Mouse (Mus musculus) lung, postnatal 10 days (tissue): ENCODE measurements around the gene Clcf1.
"Not testable (repeated sequence)": the region's sequence is repeated elsewhere in the genome, so short reads cannot be mapped to it uniquely, and the experiment has no call there.

Experiments
- DNase-seq: peaks from one replicate; pipeline ENCODE4 v3.0.0; 2021

Gene Clcf1

DNA sequence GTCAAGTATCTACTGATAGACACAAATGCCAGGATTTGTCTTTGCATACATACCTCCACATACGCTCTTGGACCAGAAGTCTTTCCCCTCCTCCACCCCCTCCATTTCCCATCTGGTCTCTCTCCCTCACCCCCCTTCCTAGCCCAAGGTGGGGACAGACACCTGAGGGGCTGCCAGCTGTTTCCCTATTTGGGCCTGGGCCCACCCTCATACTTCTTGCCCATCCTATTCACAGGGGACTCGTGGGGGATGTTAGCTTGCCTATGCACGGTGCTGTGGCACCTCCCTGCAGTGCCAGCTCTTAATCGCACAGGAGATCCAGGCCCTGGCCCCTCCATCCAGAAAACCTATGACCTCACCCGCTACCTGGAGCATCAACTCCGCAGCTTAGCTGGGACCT is 5.9 kb downstream of the Clcf1 start:
- DNase-seq: no peak

DNA sequence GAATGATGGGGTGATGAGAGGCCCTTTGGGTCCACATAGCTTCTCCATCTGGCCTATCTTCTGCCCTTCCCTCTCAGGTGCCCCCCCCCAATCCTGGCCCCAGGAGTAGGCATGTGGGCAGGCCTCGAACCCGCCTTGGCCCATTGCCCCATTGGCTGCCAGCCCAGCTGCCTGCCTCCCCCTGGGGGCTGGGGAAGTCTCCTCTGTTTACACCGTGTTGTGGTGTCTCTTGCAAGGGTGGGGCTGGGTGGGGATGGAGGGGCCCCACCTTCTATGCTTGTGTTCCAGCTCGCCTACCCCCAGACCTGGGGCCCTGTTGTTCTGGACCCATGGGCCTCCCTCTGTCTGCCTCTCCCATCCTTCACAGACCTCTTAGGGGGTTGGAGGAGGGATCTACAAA is 6.4 kb downstream of the Clcf1 start:
- DNase-seq: peak; percentile 59

DNA sequence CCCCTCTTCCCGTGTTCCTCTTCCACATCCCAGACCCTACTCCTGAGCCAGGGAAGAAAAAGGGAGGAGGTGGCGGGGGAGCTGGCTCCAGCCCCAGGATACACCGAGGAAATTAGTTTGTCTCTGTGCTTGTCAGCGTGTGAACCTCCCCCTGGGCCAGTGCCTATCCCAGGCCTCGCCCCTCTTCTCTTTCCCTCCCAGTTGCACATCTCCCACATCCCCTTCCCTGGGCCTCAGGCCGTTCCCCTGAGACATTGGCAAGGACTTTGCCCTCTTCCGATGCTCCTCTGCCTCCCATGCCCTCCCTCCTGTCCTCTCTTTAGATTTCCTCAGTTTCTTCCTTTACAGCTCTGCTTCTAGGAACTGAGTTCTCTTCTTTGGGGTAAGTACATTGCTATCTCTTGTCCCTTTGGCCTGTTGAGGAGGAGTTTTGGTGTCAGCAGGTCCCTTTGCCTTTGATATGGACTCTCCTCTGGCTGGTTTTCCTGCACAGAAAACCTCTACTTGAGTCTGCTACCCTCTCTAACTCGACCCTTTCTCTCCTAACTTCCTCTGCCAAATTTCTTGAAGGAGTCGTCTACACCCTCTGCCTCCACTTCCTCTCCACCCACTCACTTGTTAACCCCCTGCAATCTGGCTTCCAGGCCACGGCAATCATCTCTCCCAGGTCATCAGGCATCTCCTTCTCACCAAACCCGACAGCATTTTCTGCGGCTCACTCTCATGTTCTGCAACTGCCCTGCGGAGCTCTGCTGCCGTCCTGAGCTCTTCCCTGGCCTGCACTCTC is 7.1 kb downstream of the Clcf1 start:
- DNase-seq: peak; percentile 77

DNA sequence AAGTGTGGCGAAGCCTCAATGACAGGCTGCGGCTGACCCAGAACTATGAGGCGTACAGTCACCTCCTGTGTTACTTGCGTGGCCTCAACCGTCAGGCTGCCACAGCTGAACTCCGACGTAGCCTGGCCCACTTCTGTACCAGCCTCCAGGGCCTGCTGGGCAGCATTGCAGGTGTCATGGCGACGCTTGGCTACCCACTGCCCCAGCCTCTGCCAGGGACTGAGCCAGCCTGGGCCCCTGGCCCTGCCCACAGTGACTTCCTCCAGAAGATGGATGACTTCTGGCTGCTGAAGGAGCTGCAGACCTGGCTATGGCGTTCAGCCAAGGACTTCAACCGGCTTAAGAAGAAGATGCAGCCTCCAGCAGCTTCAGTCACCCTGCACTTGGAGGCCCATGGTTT is 8.1 kb downstream of the Clcf1 start:
- DNase-seq: no peak

DNA sequence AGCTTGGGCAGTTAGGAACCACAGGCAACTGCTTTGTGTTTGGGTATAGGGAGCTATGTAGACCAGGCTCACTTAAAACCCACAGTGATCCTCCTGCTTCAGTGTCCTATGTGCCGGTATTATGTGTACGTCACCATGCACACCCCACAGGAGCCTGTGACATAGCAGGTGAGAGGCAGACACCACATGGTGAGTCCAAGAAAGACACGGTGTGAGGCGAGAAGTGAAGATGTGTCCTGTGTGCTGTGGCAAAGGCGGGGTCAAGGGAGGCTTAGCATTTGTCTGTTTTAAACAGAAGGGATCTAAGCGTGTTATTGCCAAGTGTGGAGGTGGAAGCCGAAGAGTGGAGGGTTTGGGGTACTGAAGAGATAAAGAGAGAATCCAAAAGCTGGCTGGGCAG is 12.7 kb downstream of the Clcf1 start:
- no peak for DNase-seq

DNA sequence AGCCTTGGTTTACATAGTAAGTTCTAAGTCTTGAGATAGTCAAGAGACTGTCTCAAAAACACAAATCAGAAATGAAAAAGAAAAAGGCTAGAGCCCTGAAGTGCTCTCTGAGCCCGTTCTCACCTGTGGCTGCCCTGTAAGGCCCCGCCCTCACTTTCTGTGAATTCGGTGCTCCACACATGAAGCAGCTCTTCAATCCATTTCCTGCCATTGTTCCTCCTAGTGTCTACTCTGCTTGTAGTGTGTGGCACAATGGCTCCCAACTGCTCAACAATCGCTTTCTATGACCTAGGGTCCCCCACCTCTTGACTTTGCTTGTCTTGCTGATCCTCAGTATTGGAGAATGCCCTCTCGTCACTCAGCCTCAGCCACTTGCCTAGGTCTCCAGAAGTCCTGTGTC is 13.4 kb downstream of the Clcf1 start:
- no peak for DNase-seq

DNA sequence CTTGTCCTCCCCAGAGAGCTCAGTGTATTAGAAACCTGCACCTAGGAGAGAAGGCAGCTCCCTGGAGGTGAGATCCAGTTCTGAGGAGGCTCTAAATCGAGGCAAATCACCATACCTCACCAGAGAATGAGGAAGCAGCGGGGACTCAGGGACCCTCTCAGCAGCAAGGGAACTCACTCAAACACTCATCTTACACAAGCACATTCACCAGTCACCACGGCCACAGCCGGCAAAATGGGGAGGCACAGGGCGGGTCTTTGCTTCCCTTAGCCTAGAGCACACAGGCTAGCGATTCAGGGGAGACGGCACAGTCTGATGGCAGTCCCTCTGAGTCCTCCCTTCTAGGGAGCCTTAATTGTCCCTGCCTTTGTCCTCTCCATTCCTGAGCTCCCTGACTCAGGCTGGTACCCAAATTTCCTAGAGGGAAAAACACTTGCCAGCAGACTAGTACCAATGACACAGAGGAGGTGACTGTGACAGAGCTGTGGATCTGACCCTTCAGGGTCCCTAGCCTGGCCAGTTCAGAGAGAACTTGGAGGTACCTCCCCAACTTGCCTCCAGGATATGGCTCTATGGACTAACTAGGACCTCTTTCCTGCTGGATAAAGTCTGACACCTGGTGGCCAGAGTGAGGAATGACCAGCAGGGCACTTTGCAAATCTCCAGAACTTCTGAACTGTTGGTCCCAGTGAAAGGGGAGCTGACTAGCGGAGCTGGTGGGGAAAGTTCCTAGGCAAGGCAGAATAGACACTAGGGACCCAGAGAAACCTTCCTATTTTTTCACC is 14.0 kb downstream of the Clcf1 start:
- DNase-seq: peak; percentile 90

DNA sequence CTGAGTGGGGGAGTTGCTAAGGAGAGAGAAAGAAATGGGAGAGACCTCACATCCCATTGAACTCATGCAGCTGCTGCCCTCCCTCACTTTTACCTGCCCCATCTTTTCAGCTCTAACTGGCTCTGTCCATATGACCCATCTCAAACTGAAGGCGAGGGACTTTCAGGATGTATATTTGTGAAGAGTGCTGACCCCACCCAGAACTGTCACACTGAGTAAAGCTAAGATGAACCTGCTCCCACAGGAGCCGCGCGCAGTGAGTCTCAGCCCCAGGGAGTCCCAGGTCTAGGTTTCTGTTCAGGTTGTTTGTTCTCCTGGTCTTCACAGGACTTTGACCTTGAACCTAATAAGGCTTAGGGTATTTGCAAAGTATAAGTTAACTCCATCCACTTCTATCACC is 14.9 kb downstream of the Clcf1 start:
- no peak for DNase-seq

DNA sequence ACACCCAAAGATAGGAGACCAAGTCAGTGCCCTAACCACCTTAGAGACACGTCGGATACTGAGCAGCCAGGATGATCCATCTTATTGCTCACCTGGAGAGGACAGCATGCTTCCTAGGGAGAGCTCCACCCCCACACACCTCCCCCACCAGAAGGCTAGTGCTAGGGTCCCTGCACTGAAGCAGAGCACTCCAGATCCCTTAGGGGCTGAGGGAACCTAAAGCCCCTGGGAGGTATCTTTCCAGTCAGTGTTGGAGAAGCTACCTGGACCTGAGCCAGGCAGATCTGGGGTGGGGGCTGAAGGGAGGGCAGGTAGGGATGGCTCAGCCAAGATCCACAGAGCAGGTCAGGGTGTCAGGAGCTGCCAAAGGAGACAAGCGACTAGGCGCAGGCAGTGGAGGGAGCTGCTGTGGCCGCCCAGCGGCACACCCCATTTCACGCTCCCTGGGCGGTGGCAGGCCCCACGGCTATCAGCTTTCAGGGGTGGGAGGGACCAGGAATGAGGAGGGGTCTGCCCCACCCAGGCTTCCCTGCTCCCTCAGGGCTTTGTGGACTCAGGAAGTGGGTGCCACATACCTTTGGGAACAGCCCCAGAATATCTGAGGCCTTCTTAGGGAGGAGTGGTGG is 15.5 kb downstream of the Clcf1 start:
- no peak for DNase-seq

DNA sequence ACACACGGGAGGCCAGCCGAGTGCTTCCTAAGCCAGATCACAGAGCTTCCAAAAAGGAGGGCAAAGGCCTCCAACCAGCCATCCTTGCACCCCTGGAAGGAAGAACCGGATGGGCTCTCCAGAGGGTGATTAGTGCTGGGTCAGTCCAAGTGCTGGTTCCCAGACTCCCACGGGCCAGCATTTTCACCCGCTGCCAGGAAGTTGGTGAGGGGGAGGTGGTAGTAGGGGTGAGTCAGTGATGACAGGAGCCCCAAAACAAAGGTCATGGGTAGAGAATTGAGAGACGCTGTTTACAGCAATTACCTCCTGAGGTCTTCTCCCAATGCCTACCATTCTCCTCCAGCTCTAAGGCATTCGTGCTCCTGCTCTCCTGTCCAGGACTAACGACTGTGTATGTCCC is 16.4 kb downstream of the Clcf1 start:
- no peak for DNase-seq

DNA sequence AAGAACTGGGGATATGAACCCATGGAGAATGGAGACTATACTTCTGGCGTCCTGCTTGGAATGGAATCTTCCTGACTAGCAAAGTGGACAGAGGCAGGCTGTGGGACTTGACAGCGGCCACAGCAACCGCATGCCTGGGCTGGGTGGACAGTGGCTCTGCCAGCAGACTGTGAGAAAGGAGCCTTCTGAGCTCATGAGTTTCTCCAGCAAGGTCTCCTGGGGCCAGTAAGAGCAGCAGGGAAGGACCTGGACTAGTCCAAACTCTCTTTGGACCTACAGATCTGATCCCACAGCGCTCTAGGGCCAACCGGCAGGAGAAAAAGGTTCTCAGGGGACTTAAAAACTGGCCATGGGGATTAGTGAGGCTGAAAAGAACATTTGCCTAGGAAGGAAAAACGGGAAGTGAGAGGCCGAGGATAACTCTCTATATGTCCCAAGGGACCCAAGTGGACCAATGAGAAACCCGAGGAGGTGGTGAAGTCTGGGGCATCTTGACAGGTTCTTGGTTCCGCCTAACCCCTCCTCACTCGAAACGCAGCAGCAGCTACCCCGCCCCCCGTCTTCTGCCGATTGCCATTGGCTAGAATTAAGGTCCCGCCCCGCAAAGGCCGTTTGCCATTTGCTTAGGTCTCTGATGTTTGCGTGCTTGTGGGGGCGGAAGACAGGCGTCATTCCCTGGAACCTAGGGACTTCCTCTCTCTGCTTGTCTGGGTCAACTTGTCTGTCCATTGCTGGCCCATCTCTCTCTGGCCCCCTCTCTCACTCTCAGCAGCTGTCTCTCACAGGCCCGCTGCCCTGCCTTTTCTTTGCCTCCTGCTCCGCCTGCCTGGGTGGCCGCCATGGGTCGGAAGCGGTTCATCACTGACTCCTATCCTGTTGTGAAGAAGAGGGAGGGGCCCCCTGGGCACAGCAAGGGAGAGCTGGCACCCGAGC is 17.5 kb downstream of the Clcf1 start, which contains the start of gene Pold4:
Gene Pold4 (plus strand): TSS at position 647 of the 933 bp plus-strand sequence.
- DNase-seq: peak; percentile 99

DNA sequence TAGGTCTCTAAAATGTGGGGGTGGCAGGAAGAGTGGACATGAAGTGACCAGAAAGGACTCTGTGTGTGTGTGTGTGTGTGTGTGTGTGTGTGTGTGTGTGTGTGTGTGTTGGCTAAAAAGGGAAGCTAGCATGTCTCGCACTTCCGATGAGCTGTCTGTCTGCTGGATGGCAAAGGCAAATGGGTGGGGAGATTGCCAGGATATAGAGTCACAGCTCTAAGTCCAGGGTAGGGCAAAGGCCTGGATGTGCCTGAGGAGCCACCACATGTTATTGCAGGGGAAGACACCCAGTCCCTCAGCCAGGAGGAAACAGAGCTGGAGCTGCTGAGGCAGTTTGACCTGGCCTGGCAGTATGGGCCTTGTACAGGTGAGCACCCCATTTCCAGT is 18.1 kb downstream of the Clcf1 start:
- no peak for DNase-seq

DNA sequence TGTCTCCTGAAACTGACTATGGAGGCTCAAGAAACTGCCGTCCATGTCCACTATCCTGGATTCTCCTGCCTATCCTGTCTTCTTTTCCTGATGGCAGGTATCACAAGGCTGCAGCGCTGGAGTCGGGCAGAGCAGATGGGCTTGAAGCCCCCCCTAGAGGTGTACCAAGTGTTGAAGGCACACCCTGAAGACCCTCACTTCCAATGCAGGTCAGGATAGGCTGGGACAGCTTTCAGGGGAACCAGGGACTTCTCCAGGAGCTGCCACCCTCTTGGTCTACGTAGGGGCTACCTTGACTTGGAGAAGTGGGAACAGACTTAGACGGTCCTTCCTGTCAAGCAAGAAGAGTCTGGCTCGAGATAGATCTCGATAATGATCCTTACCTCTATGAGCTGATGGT is 18.6 kb downstream of the Clcf1 start:
- no peak for DNase-seq

DNA sequence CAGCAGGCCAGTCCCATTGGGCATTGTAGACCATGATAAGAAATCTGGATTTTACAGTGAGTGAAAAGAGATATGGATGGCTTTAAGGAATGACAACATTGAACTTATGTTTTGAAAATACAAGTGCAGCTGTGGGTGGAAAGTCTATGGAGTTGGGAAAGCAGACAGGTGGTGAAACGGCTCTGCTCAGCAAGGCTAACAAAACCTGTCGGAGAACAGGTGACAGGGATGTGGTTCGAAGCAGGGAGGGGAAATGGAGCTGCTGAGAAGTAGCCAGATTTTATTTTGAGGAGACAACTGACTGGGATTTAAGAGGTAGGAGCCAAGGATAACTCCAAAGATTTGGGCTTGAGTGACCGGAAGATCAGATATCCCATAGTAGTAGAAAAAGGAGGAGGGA is 20.5 kb downstream of the Clcf1 start:
- DNase-seq: no peak

DNA sequence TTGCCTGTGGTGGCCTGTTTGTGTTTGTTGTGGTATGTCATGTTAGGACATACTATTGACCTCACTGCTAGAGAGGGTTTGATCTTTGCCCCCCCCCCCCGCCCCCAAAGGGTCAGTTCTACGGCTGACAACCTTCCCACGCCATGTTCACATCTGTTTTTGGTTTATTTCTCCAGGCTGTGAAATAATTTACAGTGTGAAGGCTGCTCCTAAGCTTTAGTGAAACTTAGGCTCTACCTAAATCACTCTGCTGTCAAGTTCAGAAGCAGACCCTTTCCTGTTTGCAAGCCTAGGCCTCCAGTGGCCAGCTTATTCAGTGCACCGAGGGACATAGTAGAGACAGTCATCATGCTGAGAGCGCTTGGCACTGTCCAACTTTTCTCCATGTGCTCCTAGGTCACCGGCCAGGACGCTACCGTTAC is 26.2 kb downstream of the Clcf1 start:
- DNase-seq: no peak

DNA sequence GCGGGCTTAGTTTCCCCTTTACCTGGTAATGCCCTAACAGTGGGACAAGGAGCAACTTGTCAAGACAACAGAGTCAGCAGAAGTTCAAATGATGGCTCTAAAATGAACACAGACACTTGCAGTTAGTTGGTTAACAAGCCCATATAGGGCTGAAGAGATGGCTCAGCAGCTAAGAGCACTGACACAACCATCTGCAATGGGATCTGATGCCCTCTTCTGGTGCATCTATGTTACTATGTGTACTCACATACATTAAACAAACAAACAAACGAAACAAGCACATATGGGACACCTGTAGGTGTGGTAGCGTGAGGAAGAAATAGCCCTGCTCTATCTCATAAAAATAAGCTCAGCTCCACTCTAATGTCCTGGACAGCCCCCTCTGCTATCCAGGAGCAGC is 28.4 kb downstream of the Clcf1 start:
- no peak for DNase-seq

DNA sequence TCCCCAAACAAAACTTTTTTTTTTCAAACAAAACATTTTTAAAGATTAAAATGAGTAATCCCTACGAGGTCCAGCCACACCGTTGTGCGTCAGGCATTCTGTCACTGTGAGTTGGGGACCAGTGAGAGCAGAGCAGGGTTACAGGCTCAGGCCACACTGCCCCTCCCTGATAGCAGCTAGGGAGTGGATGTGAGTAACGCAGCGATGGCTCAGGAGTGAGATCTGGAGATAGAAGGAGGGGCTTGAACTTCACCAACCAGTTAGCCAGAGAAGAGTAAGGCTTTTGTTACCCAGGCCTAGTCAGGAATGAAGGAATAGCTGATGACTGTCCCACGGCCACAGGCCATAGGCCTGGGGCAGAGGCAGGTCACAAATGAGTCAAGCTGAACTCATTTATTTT is 30.7 kb downstream of the Clcf1 start:
- no peak for DNase-seq

DNA sequence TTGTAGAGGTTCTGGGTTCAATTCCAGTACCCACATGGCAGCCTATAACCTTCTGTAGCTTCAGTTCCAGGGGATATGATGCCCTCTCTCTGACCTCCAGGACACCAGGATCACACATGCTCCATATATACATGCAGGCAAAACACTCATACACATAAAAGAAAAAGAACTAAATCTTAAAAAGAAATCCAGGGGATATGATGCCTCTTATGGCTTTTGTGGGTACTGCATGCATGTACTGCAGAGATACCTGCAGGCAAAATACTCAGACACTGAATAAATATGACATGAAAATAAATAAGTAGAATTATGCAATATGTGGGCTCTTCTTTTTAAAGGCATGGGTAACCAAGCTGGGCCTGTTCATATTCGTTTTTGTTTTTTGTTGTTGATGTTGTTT is 33.0 kb downstream of the Clcf1 start:
- DNase-seq: no peak

DNA sequence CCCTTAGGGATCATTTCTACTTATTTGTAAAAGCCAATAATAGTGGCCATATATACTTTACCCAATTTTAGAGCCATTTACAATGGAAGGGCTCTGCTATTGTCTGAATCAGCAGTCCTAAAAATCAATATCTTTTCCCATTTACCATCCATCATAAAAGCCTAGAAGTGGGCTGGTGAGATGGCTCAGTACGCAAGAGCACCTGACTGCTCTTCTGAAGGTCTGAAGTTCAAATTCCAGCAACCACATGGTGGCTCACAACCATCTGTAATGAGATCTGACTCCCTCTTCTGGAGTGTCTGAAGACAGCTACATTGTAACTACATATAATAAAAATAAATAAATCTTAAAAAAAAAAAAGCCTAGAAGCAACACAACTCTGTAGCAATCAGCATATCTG is 34.6 kb downstream of the Clcf1 start:
- not testable (repeated sequence) for DNase-seq

DNA sequence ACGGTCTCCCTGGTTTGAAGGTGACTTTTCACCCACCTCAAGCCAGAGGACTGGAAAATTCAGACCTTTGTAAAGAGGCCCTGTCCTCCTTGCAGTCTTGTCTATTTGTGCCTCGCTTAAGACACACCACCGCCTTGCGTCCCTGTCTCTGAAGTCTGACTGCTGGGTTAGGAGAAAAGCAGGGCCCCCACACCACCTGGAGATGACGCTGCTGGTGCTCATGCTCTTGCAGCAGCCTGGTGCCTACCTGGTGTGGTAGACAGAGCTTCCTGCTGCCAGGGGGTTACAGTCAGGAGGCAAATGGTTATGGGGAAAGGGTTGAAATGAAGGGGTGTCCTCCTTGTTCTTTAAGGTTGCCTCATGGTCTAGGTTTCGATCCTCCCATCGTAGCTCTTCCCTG is 40.2 kb downstream of the Clcf1 start:
- DNase-seq: no peak

DNA sequence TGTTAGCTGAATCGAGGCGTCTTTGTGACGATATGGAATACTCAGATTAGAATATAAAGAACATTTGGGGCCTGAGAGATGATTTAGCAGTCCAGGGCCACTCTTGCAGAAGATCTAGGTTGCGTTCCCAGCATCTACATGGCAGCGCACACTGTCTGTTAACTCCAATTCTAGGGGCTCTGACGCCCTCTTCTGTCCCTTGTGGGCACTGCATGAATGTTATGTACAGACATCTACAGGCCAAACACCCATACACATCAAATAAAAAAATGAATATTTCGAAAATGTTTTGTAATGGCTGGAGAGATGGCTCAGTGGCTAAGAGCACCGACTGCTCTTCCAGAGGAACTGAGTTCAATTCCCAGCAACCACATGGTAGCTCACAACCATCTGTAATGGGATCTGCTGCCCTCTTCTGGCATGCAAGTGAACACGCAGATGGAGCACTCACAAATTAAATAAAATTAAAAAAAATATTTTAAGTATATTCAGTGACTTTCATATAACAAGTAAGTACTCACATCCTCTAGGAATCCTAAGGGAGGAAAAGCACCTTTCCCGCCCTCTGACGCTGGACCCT is 41.6 kb downstream of the Clcf1 start:
- no peak for DNase-seq

DNA sequence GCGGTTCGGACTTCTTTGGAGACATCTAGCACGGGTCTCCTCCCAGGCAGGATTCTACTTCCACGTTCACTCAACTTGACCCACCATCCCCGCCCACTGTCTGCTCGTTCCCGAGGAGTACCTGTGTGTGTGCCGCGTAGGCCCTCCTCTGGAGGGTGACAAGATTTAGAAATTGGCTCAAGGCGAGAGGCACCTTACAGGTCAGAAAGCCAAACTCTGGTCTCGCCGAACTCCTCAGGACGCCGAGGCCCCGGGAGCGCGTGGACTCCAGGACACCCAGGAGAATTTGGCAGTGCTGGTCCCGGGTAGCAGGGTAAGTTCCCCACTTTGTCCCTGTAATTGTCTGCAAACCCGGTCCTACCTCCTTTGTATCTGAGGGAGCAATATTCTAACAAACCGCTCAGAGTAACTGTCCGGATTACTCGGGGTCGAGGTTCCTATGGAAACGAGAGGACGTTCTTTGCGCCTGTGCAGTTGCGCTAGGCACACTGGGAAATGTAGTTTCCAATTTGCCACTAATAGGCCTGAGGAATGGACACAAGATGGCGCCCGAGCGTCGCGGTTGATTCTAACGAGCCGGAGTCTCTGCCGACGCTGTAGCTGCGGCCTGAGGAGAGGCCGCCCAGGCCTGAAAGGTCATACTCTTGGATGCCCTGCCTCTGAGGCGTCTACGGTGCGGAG is 43.3 kb downstream of the Clcf1 start:
- peak; percentile 96 for DNase-seq
